Mouse (Mus musculus) lung, adult 2 months (tissue): ENCODE measurements around the gene Gm7324.
"Not testable (repeated sequence)": the region's sequence is repeated elsewhere in the genome, so short reads cannot be mapped to it uniquely, and the experiment has no call there.

ENCODE experiments used
- CTCF ChIP-seq: fragments of 200-500 bp; IDR thresholded peaks from 2 replicates; pipeline ENCODE4 v1.5.1; 2011; ENCODE audit warnings: mild to moderate bottlenecking, low read length, control low read depth; ENCODE audit not compliant: insufficient read depth
- POLR2A ChIP-seq: fragments of 200-500 bp; IDR thresholded peaks from 2 replicates; pipeline ENCODE4 v1.6.1; 2011; ENCODE audit warnings: low read depth, mild to moderate bottlenecking, control low read depth, low read length, borderline replicate concordance; ENCODE audit errors: extremely low read depth

GRCm38 (mm10) chr14:43677099-43677498 is 20.5 kb upstream of the Gm7324 start, which contains the start of gene Gm8165:
- not testable (repeated sequence) for TF ChIP-seq CTCF, POLR2A
